Mouse (Mus musculus) left cerebral cortex, postnatal 10 days (tissue): ENCODE results near the gene Nipsnap3b. TPM values are rescaled to one million over a fixed set of nuclear protein-coding genes. Genes with fewer than 3 reads are reported as not detected.

Source experiments
- DNase-seq, 2 experiments: peaks; one replicate each; pipeline ENCODE4 v3.0.0; 2021 to 2022; ENCODE audit warnings: low spot score in 2 of 2, mixed read lengths in 1 of 2; ENCODE audit errors: extremely low spot score in 1 of 2
- intact Hi-C: fragments of 180-260 bp; cut with DNase I; formaldehyde crosslinking; loops from one replicate; pipeline ENCODE4 v1.15.1; 2025
- total RNA-seq, 2 experiments: library from RNA; stranded (reverse); gene quantifications; 2 replicates each; pipeline ENCODE4 v1.2.3; 2021

The Nipsnap3b gene
- total RNA-seq, 2 experiments from 2014 or later = 22.3 to 24.5 TPM

DNA sequence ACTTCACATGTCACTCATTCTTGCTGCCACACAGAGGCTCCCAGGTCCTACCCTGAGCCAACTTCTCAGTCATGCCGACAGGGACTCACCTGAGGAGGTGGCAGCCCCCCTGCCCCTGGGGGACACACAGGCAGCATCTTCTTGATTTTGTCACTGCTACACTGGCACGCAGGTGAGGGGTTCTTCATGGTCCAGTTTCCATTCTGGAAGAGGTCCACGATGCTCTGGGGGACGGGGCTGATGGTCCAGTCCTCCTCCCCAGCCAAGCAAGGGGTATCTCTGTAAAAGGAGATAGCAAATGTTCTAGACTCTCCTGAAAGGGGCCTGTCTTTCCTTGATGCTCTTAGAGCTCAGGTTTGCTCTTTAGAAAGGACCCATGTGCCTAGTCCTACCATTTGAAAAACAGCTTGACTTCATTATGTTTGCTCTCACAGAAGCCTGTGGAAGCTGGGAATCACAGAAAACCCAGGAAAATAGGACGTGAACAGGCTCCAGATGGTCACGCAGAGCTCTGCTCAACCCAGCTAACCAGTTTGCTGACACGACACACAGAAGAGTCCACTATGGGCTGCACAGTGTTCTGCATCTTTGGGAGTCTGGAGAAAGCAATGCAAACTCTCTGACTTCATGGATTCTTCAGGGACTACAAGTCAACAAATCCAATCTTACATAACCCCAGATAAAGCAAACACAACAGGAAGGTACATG lies 50.8 kb downstream of the Nipsnap3b start:
- DNase-seq = no peak
- intact Hi-C loops = no loop called here

Other genes with a start within 250 kb of the Nipsnap3b start
- not detected for gene Olfr275, start 197.3 kb upstream of the Nipsnap3b start, total RNA-seq
- not detected for gene Olfr273, start 152.6 kb upstream of the Nipsnap3b start, total RNA-seq
- not detected for gene Olfr272, start 92.7 kb upstream of the Nipsnap3b start, total RNA-seq
- not detected for gene Olfr270, start 47.3 kb upstream of the Nipsnap3b start, total RNA-seq
- not detected for gene Nipsnap3a, start 22.6 kb upstream of the Nipsnap3b start, total RNA-seq
- 10 to 100 TPM; 30.1 to 30.2 TPM for gene Abca1, start 148.0 kb downstream of the Nipsnap3b start, total RNA-seq